Mouse (Mus musculus) limb, embryonic 11.5 days (tissue): ENCODE measurements around the gene Abhd4. TPM values are rescaled to one million over a fixed set of nuclear protein-coding genes. Genes with fewer than 3 reads are reported as not detected.

Experiments
- ATAC-seq: fragments of 200-750 bp; cut with Nextera tagmentation; 2 replicates; pipeline ENCODE4 v1.8.0; 2017; ENCODE audit warnings: low read depth; ENCODE audit not compliant: insufficient number of reproducible peaks, low FRiP score, low TSS enrichment
- DNase-seq: peaks from one replicate; pipeline ENCODE4 v3.0.0-alpha.2; 2015; ENCODE audit warnings: low spot score
- H3K27ac ChIP-seq: fragments of 300-500 bp; sonication (generic); replicated peaks from 2 replicates; pipeline ENCODE4 v1.5.1; 2014; ENCODE audit warnings: low read depth, mild to moderate bottlenecking, low read length
- H3K27me3 ChIP-seq: fragments of 300-500 bp; sonication (generic); 2 replicates; pipeline ENCODE4 v1.6.1; 2014; ENCODE audit warnings: mild to moderate bottlenecking, low read length, mixed read lengths; ENCODE audit not compliant: control insufficient read depth, insufficient read depth
- H3K36me3 ChIP-seq: fragments of 300-500 bp; sonication (generic); 2 replicates; pipeline ENCODE4 v1.6.1; 2014; ENCODE audit warnings: mild to moderate bottlenecking, low read length, moderate library complexity, mixed read lengths; ENCODE audit not compliant: control insufficient read depth, insufficient read depth
- H3K4me1 ChIP-seq: fragments of 300-500 bp; sonication (generic); 2 replicates; pipeline ENCODE4 v1.6.1; 2014; ENCODE audit warnings: low read length, mixed read lengths; ENCODE audit not compliant: control insufficient read depth, insufficient read depth
- H3K4me2 ChIP-seq: fragments of 300-500 bp; sonication (generic); 2 replicates; pipeline ENCODE4 v1.6.1; 2014; ENCODE audit warnings: low read depth, mild to moderate bottlenecking, moderate library complexity; ENCODE audit not compliant: severe bottlenecking
- H3K4me3 ChIP-seq: fragments of 300-500 bp; sonication (generic); 2 replicates; pipeline ENCODE4 v1.5.1; 2014; ENCODE audit warnings: low read depth, low read length
- H3K9ac ChIP-seq: fragments of 300-500 bp; sonication (generic); 2 replicates; pipeline ENCODE4 v1.6.1; 2014; ENCODE audit warnings: mild to moderate bottlenecking, low read length
- H3K9me3 ChIP-seq: fragments of 300-500 bp; sonication (generic); 2 replicates; pipeline ENCODE4 v1.6.1; 2016; ENCODE audit warnings: low read length; ENCODE audit not compliant: control insufficient read depth
- WGBS: fragments of 180-500 bp; shearing (Covaris S2); extraction: QIAGEN DNeasy Blood & Tissue Kit; methylation state at CpG from one replicate; pipeline ENCODE4 v1.1.7; 2014; 5-methylcytosine and 5-hydroxymethylcytosine counted together
- polyA plus RNA-seq: library from polyadenylated mRNA; unstranded; fragments of >200 nt; fragmentation: Nextera tagmentation; extraction: Ambion mirVana; gene quantifications from 2 replicates; pipeline ENCODE4 v1.2.1, GENCODE M21; 2014

Gene Abhd4
- polyA plus RNA-seq, 1 experiment from 2014 or later = 38.9 TPM

DNA sequence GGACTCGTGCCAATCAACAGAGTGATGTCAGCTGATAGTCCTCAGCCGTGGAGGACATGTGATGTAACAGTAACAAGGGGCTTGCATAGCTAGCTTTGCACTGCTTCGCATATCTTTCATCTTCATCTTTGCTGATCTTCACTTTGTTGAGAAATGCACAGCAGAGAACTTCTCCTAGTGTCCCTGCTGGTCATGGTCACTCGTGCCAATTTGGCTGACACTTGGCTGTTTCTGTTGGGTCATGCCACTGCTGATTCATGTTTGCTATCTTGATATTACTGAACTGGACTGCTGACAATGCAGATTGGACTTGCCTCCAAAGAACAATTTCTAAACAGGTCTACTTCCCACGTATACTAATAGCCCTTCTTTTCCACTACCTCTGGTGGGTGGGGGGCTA, 46.1 kb downstream of the Abhd4 start:
- no peaks in the 10 kb centered on the region for H3K36me3 ChIP-seq
- WGBS = 76% methylated on average over 5 of the region's 5 CpGs
- H3K4me1 ChIP-seq = no peaks in the 10 kb centered on the region
- H3K27me3 ChIP-seq = no peaks in the 10 kb centered on the region
- H3K9ac ChIP-seq = no peak overlapping the region
- ATAC-seq (no peak), DNase-seq (no peak)
- no peaks in the 10 kb centered on the region for H3K9me3 ChIP-seq
- H3K4me3 ChIP-seq = no peak overlapping the region
- H3K4me2 ChIP-seq = no peak overlapping the region
- H3K27ac ChIP-seq = no peak overlapping the region

DNA sequence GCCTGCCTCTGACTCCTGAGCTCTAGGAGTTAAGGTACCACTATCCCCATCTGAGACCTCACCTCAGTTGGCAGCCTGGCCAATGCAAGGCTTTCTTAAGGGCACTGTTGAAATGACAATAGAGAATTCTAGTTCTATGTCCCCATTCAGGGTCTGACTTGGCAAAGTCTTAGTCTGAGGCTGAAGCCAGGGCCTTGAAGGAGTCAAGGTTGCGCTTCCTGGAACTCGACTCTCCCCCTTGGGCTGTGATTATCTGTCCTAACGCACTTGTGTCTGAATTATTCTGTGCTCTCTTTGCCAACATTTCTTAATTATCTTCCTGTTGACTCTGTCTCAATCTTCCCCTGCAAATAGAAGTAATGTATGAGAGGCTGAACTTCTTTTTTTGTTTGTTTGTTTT, 46.7 kb downstream of the Abhd4 start:
- WGBS = 87% methylated on average over 3 of the region's 3 CpGs
- H3K9ac ChIP-seq = no peak overlapping the region
- H3K27me3 ChIP-seq = no peaks in the 10 kb centered on the region
- no peak for DNase-seq
- no peak overlapping the region for H3K27ac ChIP-seq
- H3K4me2 ChIP-seq = no peak overlapping the region
- no peak for ATAC-seq
- H3K9me3 ChIP-seq = no peaks in the 10 kb centered on the region
- H3K4me3 ChIP-seq = no peak overlapping the region
- H3K36me3 ChIP-seq = no peaks in the 10 kb centered on the region
- no peaks in the 10 kb centered on the region for H3K4me1 ChIP-seq

DNA sequence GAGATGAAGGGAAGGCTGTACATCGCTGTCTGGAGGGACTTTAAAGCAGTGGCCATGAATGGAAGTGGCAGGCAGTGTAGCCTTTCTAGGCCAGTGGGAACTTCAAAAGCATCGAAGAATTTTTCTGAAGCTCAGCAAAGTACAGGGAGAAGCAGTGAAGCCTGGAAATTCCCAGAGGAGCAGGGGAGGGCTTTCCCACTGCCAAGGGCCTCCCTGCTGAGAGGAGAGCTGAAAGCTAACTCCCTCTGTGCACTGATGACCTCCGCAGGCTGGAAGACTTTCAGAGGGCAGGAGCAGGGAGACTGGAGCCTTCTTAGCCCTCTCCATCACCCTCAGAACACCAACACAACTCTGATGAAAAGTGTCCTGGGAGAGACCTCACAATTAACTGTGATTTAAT, 57.8 kb downstream of the Abhd4 start:
- no peak overlapping the region for H3K27ac ChIP-seq
- no peaks in the 10 kb centered on the region for H3K27me3 ChIP-seq
- no peaks in the 10 kb centered on the region for H3K4me1 ChIP-seq
- DNase-seq (no peak), ATAC-seq (no peak)
- H3K4me2 ChIP-seq = no peak overlapping the region
- H3K9ac ChIP-seq = no peak overlapping the region
- no peaks in the 10 kb centered on the region for H3K9me3 ChIP-seq
- no peak overlapping the region for H3K4me3 ChIP-seq
- no peaks in the 10 kb centered on the region for H3K36me3 ChIP-seq
- WGBS = 40% methylated on average over 3 of the region's 3 CpGs

Other genes starting within 250 kb of the Abhd4 start
- 234 and 250 TPM in 2 replicates for gene Dad1, start 84 bp upstream of the Abhd4 start, polyA plus RNA-seq
- gene Olfr49, start 30.8 kb downstream of the Abhd4 start, polyA plus RNA-seq = not detected in 2 replicates
- gene Oxa1l, start 106.6 kb downstream of the Abhd4 start, polyA plus RNA-seq = 52.0 and 58.1 TPM in 2 replicates
- 3.1 and 3.6 TPM in 2 replicates for gene Slc7a7, start 163.6 kb downstream of the Abhd4 start, polyA plus RNA-seq
- gene Mrpl52, start 172.7 kb downstream of the Abhd4 start, polyA plus RNA-seq = 228 and 236 TPM in 2 replicates
- 97.8 and 101 TPM in 2 replicates for gene Mmp14, start 177.4 kb downstream of the Abhd4 start, polyA plus RNA-seq
- gene Lrp10, start 209.9 kb downstream of the Abhd4 start, polyA plus RNA-seq = 18.9 and 19.6 TPM in 2 replicates
- 4.7 and 5.3 TPM in 2 replicates for gene Rem2, start 221.9 kb downstream of the Abhd4 start, polyA plus RNA-seq